Mouse (Mus musculus) heart, postnatal 14 days (tissue): ENCODE measurements around the gene Rwdd4a. TPM values are rescaled to one million over a fixed set of nuclear protein-coding genes. Genes with fewer than 3 reads are reported as not detected.

Source experiments
- DNase-seq, 2 experiments: peaks; one replicate each; pipeline ENCODE4 v3.0.0; 2021 to 2022
- intact Hi-C: fragments of 180-260 bp; cut with DNase I; formaldehyde crosslinking; loops from one replicate; pipeline ENCODE4 v1.15.1; 2025
- microRNA-seq, 2 experiments: library from miRNA; unstranded; fragments of <30 nt; microRNA quantifications; one replicate each; pipeline ENCODE4 v1.2.0; 2021 to 2022
- total RNA-seq, 2 experiments: library from RNA; stranded (reverse); gene quantifications; 2 replicates each; pipeline ENCODE4 v1.2.3; 2021

The Rwdd4a gene
- total RNA-seq, 2 experiments from 2014 or later: 48.4 to 60.7 TPM

- intact Hi-C loops: no loop called here
- no peak for DNase-seq
Observed at GRCm38 (mm10) chr8:47570161-47570560, 36.7 kb downstream of the Rwdd4a start.

DNA sequence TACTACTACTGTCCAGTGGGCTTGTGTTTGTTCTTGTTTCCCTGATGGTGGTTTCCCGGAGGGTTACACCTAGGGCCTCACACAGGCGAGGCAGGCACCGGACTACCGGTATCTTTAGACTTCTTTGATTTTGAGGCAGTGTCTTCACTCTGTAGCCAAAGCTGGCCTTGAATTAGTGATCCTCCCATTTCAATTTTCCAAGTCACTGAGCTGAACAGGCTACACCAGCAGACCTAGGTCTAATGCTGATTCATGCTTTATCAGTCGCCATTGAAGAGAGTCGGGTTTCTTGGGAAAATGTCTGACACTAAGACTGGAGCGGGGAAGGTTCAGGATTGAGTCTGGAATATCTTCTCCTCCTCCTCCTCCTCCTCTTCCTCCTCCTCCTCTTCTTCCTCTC is 40.0 kb downstream of the Rwdd4a start:
- intact Hi-C loops: no loop called here
- DNase-seq: no peak

DNA sequence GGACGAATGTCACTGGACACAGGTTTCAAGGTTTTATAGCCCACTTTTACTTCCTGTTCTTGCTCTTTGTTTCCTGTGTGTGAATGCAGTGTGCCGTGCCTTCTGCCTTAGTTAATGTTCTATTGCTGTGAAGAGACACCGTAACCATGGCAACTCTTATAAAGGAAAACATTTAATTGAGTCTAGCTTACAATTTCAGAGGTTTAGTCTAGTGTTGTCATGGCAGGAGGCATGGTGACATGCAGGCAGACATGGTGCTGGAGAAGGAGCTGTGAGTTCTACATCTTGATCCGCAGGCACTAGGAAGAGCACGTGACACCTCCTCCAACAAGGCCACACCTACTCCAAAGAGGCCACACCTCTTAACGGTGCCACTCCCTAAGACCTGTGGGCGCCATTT is 48.0 kb downstream of the Rwdd4a start:
- intact Hi-C loops: no loop called here
- no peak for DNase-seq

DNA sequence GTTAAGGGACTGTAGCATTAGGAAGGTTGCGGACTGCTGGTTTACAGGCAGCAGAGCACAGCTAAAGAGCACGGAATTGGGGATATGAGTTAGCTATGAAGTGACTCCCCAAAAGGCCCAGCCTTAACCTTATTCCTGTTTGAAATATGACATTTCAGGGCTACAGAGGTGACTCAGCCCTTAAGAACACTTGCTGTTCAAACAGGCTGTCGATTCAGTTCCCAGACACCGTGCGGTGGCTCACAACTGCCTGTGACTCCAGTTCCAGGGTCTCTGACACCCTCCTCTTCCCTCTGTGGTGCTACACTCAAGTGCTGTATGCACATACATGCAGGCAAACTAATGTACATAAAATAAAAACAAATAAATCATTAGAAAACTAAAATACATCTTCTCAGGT is 55.2 kb downstream of the Rwdd4a start:
- intact Hi-C loops: no loop called here
- DNase-seq: no peak

DNA sequence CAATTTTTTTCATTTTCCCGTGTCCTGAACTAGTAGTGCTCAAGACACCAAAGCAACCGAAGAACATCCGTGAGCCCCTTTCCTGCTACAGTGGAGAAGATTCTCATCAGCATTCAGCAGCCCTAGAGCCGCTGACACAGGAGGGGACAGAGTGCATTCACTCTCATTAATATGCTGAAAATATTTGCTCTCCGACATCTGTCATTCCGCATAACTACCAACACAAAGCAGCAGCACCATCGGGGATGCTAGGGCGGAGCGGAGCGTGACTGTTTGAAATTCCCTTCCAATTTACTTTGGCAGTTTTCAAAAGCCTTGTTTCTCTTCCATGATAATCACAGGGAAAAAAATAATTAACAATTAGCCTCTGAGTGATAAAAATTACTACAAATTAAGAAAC is 56.9 kb downstream of the Rwdd4a start:
- intact Hi-C loops: no loop called here
- DNase-seq: no peak

- intact Hi-C loops: no loop called here
Observed at GRCm38 (mm10) chr8:47600664-47601063, 67.2 kb downstream of the Rwdd4a start.

More at GRCm38 (mm10) chr8:47600664-47601063, 67.2 kb downstream of the Rwdd4a start:
- no peak for DNase-seq

Small RNA genes lying within 50 kb of the gene (microRNA-seq; reads per million reads assigned to microRNA genes)
- gene Gm27409: 0 reads per million in 2 experiments

Other genes with a start within 250 kb of the Rwdd4a start
- 10 to 100 TPM; 16.9 to 19.2 TPM for gene Stox2, start 87.3 kb upstream of the Rwdd4a start, total RNA-seq
- 10 to 100 TPM; 21.8 to 22.4 TPM for gene Trappc11, start 194 bp upstream of the Rwdd4a start, total RNA-seq
- 1 to 10 TPM; 8.9 to 9.1 TPM for gene Ing2, start 141.9 kb downstream of the Rwdd4a start, total RNA-seq
- 10 to 100 TPM; 11.0 to 11.6 TPM for gene Cdkn2aip, start 180.3 kb downstream of the Rwdd4a start, total RNA-seq